Mouse (Mus musculus) frontal cortex, postnatal 14 days (tissue): Measurements from ENCODE around the gene Hlx.

Source experiments
- DNase-seq, 2 experiments: peaks; one replicate each; pipeline ENCODE4 v3.0.0; 2022; ENCODE audit warnings: low spot score in 2 of 2

Hlx gene

DNA sequence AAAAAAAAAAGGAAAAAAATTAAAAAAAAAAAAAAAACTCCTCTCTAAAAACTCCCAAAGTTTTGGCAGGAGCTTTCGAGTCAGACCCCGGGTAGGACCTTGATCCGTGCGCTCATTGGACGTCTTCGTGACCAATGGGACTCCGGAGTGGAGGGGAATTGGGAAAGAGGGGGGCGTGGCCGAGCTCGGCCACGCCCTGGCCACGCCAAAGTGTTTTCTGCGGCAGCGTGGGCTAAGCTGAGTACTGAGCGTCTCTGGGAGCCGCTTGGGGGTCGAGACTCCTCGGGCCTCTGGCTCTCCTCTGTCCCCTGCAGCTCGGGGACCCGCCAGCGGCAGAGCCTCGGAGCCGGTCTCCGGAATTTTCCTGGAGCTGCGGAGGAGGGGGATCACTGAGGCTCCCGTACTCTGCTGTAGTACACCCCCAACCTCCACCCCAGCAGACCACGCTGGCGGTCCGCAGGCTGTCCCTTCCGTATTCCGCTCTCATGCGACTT lies at the start of gene Hlx:
Hlx (minus strand) TSS at position 64 of the 494 bp plus-strand sequence.
- DNase-seq: no peak

- DNase-seq: no peak
Measured at GRCm38 (mm10) chr1:184782161-184782513, 49.7 kb upstream of the Hlx start.

- no peak for DNase-seq
Measured at GRCm38 (mm10) chr1:184781286-184782160, 49.1 kb upstream of the Hlx start.

DNA sequence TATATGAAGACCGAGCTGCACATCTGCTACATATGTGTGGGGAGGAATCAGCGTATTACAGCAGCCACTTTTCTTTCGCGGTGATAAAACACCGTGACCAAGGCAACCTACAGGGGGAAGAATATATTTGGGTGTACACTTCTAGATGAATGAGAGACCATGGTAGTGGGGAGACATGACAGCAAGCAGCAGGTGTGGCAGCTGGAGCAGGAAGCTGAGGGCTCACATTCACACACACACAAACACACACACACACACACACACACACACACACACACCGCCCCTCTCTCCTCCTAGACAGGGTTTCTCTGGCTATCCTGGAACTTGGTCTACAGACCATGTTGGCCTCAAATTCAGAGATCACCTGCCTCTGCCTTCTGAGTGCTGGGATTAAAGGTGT lies 45.7 kb upstream of the Hlx start:
- DNase-seq: no peak

GRCm38 (mm10) chr1:184777061-184777795 lies 44.8 kb upstream of the Hlx start:
- DNase-seq: no peak

- DNase-seq: no peak
Measured at GRCm38 (mm10) chr1:184775289-184775688, 42.9 kb upstream of the Hlx start.

DNA sequence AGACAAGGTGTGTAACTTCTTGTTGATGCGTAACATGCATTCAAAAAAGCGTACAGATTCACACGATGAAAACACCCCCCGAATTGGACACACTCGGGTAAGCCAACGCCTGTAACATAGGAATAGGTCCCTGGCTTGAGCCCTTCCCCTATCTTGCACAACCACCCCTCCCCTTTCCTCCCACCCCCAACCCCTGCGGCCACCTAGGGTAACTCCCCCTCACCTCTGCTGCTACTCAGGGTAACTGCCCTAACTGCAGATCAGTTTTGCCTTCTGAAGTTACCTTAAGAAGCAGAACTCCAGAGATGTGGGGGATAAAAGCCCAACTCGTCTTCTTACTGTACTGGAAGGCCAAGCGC lies 39.5 kb upstream of the Hlx start:
- DNase-seq: no peak

- peak; percentile 8 to 61 for DNase-seq
Measured at GRCm38 (mm10) chr1:184771202-184771890, 38.9 kb upstream of the Hlx start.

- no peak for DNase-seq
Measured at GRCm38 (mm10) chr1:184763866-184764265, 31.4 kb upstream of the Hlx start.

- no peak for DNase-seq
Measured at GRCm38 (mm10) chr1:184762941-184763340, 30.5 kb upstream of the Hlx start.

DNA sequence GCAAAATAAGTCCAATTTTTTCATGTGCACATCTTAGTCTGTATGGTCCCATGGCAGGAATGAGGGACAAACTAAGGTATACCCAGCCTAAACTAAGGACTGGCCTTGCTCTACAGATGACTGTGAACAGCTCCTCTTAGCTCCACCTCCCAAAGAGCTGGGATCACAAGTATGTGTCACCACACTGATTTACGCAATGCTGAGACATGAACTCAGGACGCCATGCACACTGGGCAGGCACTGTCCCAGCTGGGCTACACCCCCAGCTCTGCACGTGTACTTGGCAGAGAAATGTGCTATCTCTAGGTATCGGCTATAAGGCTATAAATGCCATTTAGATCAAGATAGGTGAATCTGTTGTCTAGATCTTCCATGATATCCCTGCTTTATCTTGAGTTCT lies 29.6 kb upstream of the Hlx start:
- DNase-seq: no peak

GRCm38 (mm10) chr1:184752671-184753070 lies 20.3 kb upstream of the Hlx start:
- no peak for DNase-seq

GRCm38 (mm10) chr1:184750114-184750664 lies 17.8 kb upstream of the Hlx start:
- DNase-seq: no peak

DNA sequence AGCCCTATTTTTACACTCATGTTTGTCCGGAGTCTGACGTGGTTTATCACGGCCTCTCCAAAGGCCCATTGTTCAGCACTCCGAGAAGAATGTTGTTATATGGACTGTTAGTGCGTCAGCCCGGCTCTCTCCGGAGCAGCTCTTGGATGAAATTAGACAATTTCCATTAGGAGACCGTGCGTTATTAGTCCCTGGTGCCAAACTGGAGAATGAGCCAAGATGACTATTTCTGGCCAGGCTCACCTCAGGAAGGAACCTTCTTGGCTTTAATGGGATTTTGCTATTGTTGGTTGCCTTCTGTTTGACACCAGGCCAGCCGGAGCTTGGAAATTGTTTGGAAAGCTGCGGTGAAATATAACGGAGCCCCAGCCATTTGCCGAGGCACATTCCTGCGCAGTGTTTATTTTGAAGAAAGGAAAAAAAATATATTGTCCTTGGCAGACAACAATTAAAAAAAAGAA lies 16.3 kb upstream of the Hlx start:
- no peak for DNase-seq

DNA sequence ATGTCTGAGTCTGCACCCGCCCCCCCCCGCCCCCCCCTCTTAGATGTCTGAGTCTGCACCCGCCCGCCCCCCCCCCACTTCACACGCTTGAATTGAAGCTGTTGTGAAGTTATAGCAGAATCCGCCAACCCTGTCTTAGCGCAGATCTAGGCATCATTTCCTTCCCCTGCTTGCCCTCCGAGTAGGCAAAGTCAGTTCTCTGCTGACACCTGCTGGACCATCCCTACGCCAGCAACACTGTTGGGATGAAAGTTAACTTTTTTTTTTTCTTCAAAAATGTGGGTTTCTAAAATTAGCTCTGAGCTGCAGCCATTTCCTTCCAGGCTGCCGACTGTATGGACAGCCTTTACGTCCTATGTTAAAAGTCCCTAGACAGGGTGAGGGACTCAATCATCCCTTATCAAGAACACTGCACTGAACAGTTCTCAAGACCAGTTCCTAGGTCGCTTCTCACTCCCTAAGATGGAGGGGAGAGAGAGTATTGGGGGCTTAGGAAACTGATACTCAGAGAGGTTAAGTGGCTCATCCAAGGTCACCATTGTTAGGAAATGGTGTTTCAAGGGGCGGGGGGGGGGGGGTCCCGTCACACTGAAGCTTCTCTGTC lies 5.6 kb upstream of the Hlx start:
- peak in 1 of 2 experiments; percentile 47 for DNase-seq

DNA sequence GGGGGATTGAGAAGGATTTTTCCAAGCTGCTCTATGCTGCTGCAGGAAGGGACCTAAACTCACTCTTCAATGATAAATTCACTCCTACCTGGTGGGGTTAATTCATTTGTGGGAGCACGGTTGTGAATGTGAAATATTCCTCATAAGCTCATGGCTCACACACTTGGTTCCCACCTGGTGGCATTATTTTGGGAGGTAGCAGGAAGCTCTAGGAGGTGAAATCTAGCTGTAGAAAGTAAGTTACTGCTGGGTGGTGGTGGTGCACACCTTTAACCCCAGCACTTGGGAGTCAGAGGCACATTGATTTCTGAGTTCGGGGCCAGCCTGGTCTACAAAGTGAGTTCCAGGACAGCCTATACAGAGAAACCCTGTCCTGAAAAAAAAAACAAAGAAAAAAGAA lies 4.8 kb upstream of the Hlx start:
- no peak for DNase-seq

- no peak for DNase-seq
Measured at GRCm38 (mm10) chr1:184736260-184736659, 3.8 kb upstream of the Hlx start.

- no peak for DNase-seq
Measured at GRCm38 (mm10) chr1:184734991-184735920, 2.8 kb upstream of the Hlx start.

DNA sequence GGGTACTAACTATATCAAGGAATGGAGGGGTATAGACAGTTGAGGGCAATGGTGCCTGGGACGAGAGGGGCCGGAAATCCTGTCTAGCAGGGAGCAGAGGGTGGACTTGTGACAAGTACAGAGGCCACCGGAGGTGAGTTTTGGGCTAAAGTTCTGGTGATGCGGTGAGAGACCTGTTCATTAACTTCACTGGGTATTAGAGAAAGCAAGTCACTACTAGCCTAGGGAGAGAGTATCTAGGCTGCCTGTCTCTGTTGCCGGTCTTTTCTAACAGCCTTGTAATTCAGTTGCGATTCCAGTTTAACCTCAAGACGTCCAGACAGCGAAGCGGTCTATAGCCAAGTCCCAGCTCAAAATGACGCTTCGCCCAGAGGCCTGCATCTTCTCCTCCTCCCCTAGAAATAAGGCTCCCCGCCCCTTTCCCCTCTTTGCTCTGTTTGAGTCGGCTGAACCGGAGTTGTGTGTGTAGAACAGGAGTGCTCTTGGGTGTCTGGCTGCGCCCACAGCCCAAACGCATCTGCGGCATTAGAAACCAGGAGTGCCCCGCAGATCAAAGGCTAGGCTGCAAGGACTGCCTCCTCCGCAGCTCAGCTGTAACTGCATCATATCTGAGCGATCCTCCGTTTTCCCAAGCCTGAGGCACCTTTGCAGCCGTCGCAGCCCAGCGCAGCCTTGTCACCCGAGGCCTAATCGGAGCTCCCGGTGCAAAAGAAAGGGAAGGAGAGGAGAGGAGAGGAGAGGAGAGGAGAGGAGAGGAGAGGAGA lies 1.8 kb upstream of the Hlx start:
- DNase-seq: no peak
